Mouse (Mus musculus) E14TG2a.4 (cell line): Measurements from ENCODE around the gene Map2k3.

Source experiments
- CTCF ChIP-seq: conservative IDR thresholded peaks from 2 replicates; pipeline ENCODE4 v1.5.1; 2014; ENCODE audit warnings: low read length
- NANOG ChIP-seq: IDR thresholded peaks from 2 replicates; pipeline ENCODE4 v1.6.1; 2014; ENCODE audit warnings: borderline replicate concordance, low read length, mixed read lengths
- POU5F1 ChIP-seq: IDR thresholded peaks from 2 replicates; pipeline ENCODE4 v1.6.1; 2014; ENCODE audit warnings: low read length, borderline replicate concordance

- no peak for TF ChIP-seq CTCF
- no peak for TF ChIP-seq NANOG
- TF ChIP-seq POU5F1 = no peak
These were observed 48.0 kb downstream of the Map2k3 start for GRCm38 (mm10) chr11:60979788-60980187.
